Mouse (Mus musculus): ENCODE measurements at regions not wholly inside any gene's neighbourhood (a gene's known extent, or its start where the extent isn't known, plus 50 kb on each side); places are given as distances from the start of the nearest gene placed in this dataset.
A peak's percentile ranks its signal among the peaks of the same experiment; 100 is the strongest.

- intact Hi-C loops (cut with DNase I), result no loop called here
Observed at GRCm38 (mm10) chr2:117399487-117399886, 56.7 kb upstream of the Rasgrp1 start.

DNA sequence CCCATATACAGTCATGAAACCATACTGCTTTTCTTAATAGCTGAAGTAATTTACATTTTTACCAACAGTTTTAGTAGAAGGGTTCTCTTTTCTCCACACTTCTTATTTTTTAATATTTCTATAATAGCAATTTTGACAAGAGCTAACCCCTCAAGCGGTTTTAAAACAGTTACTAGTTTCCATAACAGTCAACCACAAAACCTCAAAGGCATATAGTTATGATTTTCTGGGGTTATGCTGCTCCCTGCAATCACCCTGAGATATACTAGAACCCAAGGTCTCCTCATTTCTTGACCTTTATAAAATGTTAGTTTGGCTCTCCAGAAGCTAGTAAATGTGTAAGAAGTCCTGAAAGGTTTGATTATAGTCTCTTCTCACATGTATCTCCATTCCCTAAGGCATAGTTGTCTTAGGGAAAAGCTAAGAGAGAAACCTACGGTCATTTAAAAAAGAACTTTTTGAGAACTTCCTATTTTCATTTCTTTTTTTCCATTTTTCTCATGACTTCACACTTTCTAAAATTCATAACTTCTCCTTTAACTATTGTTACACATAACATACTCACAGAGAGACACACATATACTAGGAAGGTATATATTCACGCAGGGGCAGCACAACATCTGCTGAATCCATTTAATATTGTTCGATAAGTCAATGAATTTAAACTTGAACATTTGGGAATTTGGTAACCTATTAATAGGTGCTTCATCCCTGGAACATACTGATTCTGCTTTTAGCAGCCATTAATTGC, 60.8 kb upstream of the Rasgrp1 start:
- intact Hi-C loops (cut with DNase I), result no loop called here
- no peak for DNase-seq (ENCODE audit: low spot score in 2 of 2)

More at GRCm38 (mm10) chr2:117399487-117399886, 56.7 kb upstream of the Rasgrp1 start:
- DNase-seq (ENCODE audit: low spot score in 2 of 2), result no peak

DNA sequence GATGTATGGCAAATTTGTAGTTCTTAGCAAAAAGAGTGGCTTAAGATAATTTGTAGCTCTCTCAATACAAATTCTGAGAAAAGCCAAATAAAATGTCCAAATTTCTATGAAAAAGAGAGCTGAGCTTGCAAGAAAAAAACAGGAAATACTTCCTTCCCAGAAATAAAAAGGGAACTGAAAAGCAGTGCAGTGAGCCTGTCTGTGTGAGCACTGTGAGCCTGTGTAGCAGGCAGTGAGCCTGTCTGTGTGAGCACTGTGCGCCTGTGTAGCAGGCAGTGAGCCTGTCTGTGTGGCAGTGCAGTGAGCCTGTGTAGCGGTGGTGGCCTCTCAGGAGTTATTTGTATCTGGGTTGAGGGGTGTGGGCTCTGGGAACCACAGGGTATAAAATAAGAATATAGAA, 62.7 kb upstream of the Rasgrp1 start:
- intact Hi-C loops (cut with DNase I), result no loop called here
- DNase-seq (ENCODE audit: low spot score in 2 of 2), result no peak

DNA sequence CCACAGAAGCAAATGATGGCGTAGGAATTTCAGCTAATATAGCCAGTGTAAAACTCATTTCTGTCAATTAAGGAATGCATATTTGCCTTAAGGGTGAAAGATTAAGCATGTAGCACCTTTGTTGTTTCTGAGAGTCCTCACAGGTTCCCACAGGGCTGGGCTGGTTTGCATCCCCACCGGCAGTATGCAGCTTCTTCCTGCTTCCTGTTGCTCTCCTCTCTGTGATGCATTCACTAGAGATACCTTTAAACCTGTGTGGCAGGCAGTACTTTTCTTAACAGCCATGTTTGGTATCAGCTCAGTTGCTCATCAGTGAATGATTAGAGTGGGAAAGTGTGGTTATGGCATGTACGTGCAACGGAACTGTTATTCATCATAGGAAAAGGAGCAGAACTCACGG, 65.4 kb upstream of the Rasgrp1 start:
- DNase-seq (ENCODE audit: low spot score in 2 of 2), result no peak
- intact Hi-C loops (cut with DNase I), result no loop called here

DNA sequence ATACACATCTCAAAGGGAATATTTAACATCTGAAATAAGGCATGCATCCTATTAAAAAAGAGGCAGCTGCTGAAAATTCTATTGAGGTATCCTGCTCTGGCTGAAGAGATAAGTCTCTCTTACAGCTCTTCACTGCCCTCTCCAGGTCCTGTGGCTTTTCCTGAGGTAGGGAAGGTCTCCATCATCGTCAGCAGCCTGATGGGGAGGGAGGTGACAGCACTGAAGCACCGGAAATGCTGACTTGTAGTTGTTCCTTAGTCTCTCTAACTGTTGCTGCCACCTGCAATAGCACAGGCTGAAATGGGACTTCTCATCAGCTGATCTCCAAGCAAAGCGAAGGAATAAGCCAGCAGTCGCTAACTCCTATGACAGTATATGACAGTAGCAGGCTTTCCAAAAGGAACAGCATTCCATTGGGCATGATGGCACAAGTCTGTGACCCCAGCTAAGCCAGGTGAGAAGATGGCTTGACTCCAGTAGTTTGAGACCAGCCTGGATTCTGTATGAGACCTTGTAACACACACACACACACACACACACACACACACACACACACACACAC, 69.3 kb upstream of the Rasgrp1 start:
- peak; percentile 46 to 52 for DNase-seq (ENCODE audit: low spot score in 2 of 2)
- intact Hi-C loops (cut with DNase I), result no loop called here

GRCm38 (mm10) chr2:117417229-117417970, 74.6 kb upstream of the Rasgrp1 start:
- DNase-seq (ENCODE audit: low spot score in 2 of 2), result peak in 1 of 2 experiments; percentile 42
- intact Hi-C loops (cut with DNase I), result loop anchor here (2.0 kb wide), 1 partner anchor 29 kb away; no protein-coding TSS in a partner anchor

DNA sequence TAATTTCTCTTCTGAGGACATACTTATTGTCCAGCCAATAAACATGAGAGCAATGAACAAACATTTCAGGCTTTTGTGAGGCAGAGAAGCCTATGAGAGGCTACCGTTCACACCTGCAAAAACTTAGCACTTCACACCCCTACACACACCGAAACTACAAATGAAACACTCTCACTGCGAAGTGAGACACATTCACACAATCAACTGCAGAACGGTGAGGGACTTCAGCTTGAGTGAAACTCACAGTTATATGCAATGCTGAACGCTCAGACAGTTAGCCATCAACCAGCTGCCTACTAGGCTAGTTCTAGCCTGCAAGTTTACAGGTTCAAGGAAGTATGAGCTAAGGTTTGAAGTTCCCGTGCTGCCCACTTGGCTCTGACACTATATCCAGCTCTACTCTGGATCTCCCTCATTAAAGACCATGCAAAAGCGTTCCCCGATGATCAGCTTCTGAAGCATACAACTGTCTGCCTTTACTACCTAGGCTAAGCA, 75.4 kb upstream of the Rasgrp1 start:
- no peak for DNase-seq (ENCODE audit: low spot score in 2 of 2)
- intact Hi-C loops (cut with DNase I), result no loop called here

GRCm38 (mm10) chr2:117418711-117419110, 75.9 kb upstream of the Rasgrp1 start:
- intact Hi-C loops (cut with DNase I), result no loop called here

GRCm38 (mm10) chr2:117421376-117421775, 78.6 kb upstream of the Rasgrp1 start:
- no peak for DNase-seq (ENCODE audit: low spot score in 2 of 2)
- intact Hi-C loops (cut with DNase I), result no loop called here

More at GRCm38 (mm10) chr2:117418711-117419110, 75.9 kb upstream of the Rasgrp1 start:
- no peak for DNase-seq (ENCODE audit: low spot score in 2 of 2)

DNA sequence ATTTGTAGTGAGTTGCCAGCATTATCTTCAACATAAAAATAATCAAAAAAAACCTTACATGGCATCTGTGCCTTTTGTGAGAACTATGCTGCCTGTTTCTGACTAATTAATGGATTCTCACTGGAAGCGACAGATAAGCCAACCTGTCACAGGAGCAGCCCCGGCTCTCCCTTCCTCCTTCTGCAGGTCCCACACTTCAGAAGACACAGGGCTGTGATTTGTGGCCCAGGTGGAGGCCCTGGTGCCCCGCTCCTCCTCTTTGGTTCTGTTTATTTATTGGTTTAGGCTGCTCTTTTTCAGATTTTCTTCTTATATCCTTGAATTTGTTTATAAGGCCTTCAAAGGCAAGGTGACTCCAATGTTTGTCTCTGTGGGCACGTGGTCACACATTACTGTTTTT, 80.0 kb upstream of the Rasgrp1 start:
- intact Hi-C loops (cut with DNase I), result no loop called here
- no peak for DNase-seq (ENCODE audit: low spot score in 2 of 2)

DNA sequence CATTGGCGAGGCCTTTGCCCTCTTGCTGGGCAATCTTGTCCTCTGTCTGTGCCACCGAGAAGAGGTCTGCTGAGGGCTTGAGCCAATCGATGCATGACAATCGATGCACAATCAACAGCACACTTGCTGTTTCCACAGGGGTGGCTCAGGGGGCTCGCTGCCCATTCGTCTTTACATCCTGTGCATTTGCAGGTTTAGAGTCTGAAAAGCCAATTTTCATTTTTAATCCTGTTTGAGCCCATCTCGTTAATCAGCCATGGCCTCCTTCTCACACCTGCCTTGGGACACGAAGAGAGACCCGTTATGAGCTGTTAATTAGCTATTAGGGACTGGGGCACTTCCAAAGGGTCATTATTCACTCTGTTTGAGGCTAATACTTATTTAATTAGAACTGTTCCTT, 86.4 kb upstream of the Rasgrp1 start:
- no peak for DNase-seq (ENCODE audit: low spot score in 2 of 2)
- intact Hi-C loops (cut with DNase I), result no loop called here

DNA sequence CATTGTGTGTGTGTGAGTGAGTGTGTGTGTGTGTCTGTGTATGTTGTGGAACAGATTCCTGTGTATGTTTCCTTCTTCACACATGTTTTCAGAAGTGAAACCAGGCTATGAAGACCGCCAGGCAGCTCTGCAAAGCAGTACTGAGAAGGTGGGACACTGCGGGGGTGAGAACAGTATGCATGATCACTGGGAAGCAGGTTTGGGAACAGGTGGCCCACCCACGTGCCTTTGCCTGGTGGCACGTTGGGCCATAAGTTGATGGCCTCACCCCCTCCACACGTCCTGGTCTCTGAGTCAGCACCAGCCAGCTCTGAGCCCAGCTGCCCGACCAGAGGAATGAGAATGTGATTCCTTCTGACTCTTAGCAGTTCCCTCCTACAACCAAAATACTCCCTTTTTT, 89.2 kb upstream of the Rasgrp1 start:
- intact Hi-C loops (cut with DNase I), result no loop called here
- peak; percentile 45 to 78 for DNase-seq (ENCODE audit: low spot score in 2 of 2)

DNA sequence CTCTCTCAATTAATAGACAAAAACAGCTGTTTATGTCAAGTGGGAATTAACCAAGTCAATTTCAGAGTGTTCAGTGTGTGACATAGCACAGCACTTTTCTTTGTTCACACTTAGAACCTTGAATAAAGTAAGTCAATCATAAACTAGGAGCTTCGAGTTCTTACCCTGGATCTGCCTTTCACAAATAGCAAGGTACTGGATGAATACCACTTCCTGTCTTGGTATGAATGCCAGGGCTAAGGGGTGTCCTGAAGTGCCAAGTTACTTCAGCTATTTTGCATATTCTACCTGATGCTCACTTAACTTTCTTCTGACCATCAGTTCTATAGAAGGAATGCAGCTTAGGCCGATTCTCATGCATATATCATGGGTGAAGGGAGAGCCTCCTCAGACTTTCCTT, 90.1 kb upstream of the Rasgrp1 start:
- intact Hi-C loops (cut with DNase I), result no loop called here
- DNase-seq (ENCODE audit: low spot score in 2 of 2), result no peak

DNA sequence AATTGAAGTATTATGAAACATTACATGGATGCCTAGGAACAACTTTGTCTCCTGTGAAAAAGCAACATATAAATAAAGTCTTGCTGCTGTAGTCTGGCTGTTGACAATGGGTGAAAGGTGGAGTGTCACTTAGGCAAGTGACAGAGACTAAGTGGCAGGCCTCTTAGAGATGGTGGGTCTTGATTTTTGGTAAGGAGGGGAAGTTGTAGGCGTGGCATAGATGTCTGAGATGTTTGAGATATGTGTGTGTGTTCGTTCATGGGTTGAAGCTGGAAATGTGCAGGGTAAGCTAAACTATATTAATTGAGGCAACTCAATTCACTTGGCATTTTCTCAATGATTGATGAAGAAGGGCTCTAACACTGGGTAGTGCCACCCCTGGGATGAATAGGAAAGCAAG, 90.7 kb upstream of the Rasgrp1 start:
- no peak for DNase-seq (ENCODE audit: low spot score in 2 of 2)
- intact Hi-C loops (cut with DNase I), result no loop called here

DNA sequence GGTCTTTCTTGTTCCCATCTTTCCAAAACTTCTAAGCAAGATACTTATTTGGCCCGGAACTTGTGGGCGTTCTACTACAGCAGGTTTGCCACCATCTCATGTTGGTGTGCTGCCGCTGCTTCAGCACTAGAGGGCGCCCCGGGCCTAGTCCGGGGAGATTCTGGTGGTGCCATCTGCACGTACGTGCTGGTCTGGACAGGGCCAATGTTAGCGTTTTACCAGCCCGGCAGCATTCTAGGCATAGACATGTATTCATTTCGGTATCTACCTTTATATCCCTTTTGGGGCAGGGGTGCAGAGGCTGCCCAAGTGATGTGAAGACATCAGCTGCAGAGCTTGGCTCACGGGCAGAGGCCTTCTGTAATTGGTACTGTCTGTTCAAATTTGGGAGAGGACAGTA, 95.3 kb upstream of the Rasgrp1 start:
- DNase-seq (ENCODE audit: low spot score in 2 of 2), result no peak

GRCm38 (mm10) chr2:117438586-117439371, 96.0 kb upstream of the Rasgrp1 start:
- intact Hi-C loops (cut with DNase I), result loop anchor here (1.0 kb wide), 3 partner anchors 51 to 175 kb away; no protein-coding TSS in a partner anchor
- DNase-seq (ENCODE audit: low spot score in 2 of 2), result peak; percentile 92 to 95

More for the DNA sequence above, 95.3 kb upstream of the Rasgrp1 start:
- intact Hi-C loops (cut with DNase I), result no loop called here

GRCm38 (mm10) chr2:117439372-117440183, 96.8 kb upstream of the Rasgrp1 start:
- intact Hi-C loops (cut with DNase I), result loop anchor here (1.0 to 10.0 kb wide), 4 partner anchors 52 to 545 kb away; no protein-coding TSS in a partner anchor
- DNase-seq (ENCODE audit: low spot score in 2 of 2), result no peak

DNA sequence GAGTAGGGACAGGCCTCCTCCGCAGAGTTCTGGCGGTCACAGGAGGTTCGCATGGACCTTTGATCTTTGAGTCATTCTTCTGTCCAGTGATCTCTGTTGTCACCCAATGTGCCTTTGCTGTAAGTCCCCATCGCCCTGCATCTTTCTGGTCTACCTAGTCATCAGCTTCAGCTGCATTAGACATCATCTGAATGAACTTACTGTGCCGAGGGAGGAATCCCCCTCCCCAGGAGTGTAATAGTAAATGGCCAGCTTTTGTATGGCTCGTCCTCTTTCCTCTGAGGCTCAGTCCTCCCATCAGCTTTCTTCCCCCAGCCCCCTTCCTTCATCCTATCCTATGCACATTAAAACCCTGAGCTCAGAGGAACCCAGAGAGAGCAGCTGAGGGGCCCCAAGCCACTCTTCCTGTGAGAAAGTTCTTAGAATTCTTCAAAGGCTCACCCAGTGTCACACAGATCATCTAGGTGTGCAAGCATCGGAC, 98.0 kb upstream of the Rasgrp1 start:
- intact Hi-C loops (cut with DNase I), result loop anchor here (10.0 kb wide), 1 partner anchor 546 kb away; no protein-coding TSS in a partner anchor
- no peak for DNase-seq (ENCODE audit: low spot score in 2 of 2)

All from left cerebral cortex, postnatal 14 days (tissue).